Mouse (Mus musculus): ENCODE data around the gene Caln1.

Caln1 gene

GRCm38 (mm10) chr5:130394386-130394785 is 25.1 kb downstream of the Caln1 start:
- no peak for DNase-seq (ENCODE audit: low spot score)

DNA sequence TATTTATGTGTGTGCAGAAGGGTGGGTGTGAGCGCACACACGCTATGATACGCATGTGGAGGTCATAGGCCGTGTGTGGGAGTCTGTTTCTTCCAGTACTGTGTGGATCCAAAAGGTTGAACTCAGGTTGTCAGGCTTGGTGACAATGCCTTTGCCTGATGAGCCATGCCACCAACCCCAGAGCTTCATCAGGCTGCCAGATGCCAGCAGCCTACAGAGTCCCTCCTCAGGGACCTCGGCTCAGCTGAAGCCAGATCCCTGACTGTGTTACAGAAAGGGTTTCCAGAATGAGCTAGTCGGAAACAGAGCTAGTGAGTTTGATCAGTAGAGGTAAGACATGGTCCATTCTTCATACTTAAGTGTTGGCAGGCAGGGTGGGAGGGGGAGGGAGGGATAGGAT is 25.9 kb downstream of the Caln1 start:
- no peak for DNase-seq (ENCODE audit: low spot score)

- no peak for DNase-seq (ENCODE audit: low spot score)
Measured at GRCm38 (mm10) chr5:130400136-130400917, 31.1 kb downstream of the Caln1 start.

- DNase-seq (ENCODE audit: low spot score): peak; percentile 24
Measured at GRCm38 (mm10) chr5:130405201-130405600, 35.9 kb downstream of the Caln1 start.

GRCm38 (mm10) chr5:130409706-130410105 is 40.5 kb downstream of the Caln1 start:
- DNase-seq (ENCODE audit: low spot score): no peak

DNA sequence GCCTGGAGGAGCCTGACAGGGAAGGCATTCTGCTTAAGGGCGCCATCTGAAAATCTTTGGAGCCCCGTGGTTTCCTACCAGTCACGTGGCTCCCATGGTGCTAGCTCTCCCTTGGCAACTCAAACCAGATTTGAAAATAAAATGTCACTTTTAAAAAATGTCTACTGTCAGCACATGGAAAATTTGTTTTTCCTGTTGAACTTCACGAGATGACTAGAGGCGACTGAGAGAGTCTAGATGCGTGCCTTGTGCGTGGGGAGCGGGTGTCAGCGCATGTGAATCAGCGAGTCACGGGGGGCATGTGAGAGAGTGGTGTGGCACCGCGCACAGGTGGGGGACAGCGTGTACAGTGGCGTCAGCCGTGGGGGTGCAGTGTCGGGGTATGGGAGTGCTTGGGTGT is 42.3 kb downstream of the Caln1 start:
- no peak for DNase-seq (ENCODE audit: low spot score)

- DNase-seq (ENCODE audit: low spot score): no peak
Measured at GRCm38 (mm10) chr5:130447438-130447837, 78.2 kb downstream of the Caln1 start.

- DNase-seq (ENCODE audit: low spot score): no peak
Measured at GRCm38 (mm10) chr5:130448491-130448890, 79.2 kb downstream of the Caln1 start.

- DNase-seq (ENCODE audit: low spot score): no peak
Measured at GRCm38 (mm10) chr5:130448931-130449856, 79.9 kb downstream of the Caln1 start.

DNA sequence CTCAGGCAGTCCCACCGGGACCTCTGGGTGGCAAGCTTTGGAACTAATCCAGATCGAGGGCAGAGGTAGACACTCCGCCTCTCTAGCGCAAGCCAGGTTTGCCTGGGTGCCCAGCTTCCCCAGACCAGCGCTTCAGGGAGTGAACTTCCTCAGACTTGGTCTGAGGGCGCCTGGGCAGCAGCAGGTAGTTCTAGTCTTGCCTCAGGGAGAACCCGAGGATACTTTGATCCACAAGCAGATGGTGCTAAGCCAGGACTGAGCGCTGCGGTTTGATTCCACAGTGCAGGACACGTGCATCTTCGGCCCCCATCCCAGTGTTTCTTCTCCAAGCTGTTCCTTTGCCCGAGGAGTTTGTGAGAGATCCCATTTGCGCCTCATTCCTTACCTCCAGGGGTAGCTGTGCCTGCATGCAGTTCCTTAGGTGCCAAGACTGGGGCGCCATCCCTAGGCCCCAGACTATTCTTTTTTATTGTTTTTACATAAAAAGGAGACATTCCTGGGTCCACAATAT is 80.8 kb downstream of the Caln1 start:
- DNase-seq (ENCODE audit: low spot score): no peak

DNA sequence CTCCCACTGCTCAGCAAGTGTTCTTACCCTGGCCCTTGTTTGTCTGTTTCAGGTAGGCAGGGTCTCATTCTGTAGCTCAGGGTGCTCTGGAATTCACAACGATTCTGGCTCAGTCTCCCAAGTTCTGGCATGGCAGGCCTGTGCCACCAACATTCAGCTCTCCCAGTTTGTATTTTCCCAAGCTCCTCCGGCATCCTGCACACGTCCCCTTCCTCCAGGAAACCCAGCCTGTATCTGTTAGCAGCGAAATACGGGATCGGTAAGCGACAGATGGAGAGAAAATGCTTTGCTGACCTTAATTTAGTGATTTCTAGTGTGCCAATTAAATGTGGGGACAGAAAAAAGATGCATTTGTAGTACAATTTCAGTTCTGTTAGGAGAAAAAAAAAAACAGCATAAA is 88.8 kb downstream of the Caln1 start:
- DNase-seq (ENCODE audit: low spot score): no peak

DNA sequence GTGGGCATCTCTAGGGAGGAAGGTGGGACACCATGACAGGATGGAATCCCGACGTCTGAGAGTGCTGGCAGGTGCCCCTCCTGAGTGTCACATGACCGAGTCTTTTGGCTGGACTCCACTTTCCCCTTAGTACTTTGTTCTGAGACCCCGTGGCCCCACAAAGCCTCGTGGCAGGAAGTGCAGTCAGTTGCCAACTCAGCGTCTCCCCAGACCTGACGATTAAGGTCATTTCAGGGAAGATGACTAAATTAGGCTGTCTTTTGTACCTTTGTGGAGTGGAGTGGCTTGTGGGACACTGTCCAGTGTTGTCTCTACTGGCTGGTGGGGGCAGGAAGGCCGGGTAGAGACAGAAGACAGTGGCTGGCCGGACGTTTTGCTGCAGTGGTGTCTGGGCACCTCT is 103.0 kb downstream of the Caln1 start:
- DNase-seq (ENCODE audit: low spot score): no peak

DNA sequence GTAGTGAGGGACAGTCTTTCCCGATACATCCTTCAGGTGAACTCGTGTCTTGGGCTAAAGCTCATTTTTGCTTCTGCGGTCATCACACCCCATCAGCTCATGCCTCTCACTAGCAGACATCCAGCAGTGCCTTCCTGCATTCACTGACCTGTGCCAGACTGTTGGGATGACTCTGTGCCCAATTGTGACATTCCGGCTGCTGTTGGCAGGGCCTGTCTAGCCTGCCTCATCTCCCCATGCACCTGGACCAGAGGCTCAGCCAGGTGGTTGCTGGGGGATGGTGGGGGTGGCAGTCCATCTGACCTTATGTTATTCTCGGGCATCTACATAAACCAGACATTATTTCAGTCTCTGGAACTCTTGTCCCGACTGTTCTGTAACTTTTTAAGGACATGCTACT is 105.6 kb downstream of the Caln1 start:
- no peak for DNase-seq (ENCODE audit: low spot score)

DNA sequence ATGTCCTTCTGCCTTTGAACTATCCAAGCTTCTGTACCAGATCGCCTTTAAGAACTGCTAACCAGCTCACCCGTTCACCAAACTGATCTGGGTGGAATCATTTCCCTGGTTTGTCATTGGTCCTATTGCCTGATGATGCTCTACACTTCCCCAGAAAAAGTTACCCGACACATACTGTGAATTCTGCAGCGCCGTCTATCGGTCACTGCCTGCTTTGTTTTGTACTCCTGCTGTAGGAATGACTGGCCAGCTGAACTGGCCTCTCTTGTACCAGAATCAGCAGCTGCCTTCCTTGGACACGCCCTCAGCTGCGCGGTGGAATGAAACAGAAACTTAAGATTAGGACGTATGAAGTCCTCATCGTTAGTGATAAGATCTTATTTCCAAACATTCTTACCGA is 107.5 kb downstream of the Caln1 start:
- DNase-seq (ENCODE audit: low spot score): no peak

GRCm38 (mm10) chr5:130480290-130480689 is 111.0 kb downstream of the Caln1 start:
- no peak for DNase-seq (ENCODE audit: low spot score)

DNA sequence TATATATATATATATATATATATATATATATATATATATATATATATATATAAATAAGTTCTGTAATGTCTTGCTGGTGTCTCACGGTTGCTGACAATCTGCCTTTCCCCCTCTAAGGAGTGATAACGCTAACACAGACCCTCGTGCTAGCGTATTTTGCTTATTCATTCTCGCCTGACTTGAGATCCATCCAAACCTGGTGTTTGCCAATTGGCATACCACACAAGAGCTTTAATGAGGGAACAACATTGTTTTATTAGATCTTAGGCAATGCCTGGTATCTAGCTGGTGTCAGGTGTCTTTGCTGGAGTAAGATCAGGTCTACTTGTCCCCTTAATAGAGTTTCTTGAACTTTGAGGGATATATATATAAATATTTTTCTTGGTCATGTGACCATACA is 122.2 kb downstream of the Caln1 start:
- no peak for DNase-seq (ENCODE audit: low spot score)

- DNase-seq (ENCODE audit: low spot score): no peak
Measured at GRCm38 (mm10) chr5:130492305-130492704, 123.0 kb downstream of the Caln1 start.

DNA sequence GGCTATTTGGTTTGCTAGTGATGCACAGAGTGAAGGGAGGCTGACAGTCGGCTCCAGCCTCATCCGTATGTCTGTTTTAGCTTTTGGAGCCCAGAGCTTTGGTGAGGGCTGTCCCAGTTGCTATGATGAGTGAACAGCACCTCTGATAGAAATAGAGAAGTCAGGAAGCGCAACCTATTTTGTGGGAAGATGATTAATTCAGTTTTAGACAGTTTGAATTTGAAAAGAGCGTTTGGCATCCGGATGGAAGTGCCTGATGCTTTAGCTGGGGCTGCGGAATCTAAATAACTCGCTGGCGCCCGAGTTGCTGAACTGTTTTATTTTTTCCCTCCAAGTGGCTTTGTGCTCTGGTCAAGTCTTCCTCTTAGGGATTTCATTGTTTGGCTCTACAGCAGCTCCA is 133.3 kb downstream of the Caln1 start:
- no peak for DNase-seq (ENCODE audit: low spot score)

DNA sequence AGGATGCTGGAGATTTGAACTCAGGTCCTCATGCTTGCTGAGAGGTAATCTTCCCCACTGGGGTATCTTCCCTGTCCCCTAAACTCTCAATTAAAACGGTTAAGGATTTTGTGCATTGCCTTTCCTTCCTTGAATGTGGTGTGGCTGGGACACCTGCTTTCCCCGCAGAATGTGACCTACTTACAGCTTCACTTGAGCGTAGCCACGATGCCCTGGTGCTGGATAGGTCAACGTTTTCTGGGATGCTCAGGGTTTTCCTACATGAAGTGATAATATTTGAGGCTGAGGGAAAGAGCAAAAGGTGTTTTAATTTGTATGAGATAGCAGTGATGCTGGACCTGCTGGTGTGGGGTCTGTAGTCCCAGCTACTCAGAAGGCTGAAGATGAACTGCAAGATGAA is 135.6 kb downstream of the Caln1 start:
- DNase-seq (ENCODE audit: low spot score): no peak

DNA sequence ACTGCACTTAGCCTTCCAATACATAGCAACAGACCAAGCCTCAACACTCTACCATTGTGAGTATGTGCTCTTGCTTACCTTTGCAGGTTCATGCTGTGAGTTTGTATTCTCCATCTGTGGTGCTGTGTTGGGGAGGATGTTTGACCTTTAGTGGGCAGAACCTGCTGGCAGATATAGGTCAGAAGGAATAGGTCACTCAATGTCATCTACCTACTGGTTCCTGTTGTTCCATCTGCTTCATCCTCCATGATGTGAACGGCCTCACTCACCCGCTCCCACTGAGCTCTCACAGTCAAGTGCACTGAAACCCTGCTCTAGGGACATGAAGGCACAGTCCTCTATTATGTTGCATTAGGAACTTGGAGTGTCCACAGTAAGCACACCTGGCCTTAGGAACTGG is 141.3 kb downstream of the Caln1 start:
- DNase-seq (ENCODE audit: low spot score): no peak

GRCm38 (mm10) chr5:130515395-130515794 is 146.1 kb downstream of the Caln1 start:
- no peak for DNase-seq (ENCODE audit: low spot score)

GRCm38 (mm10) chr5:130520527-130520926 is 151.3 kb downstream of the Caln1 start:
- DNase-seq (ENCODE audit: low spot score): no peak

DNA sequence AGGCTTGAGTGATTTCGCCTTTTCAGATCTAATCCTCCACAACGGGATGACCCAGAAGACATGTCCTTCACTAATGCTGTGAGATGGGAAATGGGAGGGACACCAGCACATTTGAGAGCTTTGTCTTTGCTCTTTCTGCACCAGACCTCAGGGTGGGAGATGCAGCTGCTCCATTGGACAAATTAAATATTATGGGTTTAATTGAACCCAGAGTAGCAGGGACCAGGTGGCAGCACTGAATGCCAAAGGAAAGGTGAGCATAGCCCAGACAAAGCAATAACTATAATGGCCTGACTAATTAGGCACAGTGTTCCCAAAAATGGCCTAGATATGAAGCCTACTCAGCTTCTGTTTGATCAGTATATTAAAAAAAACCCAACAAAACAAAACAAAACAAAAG is 158.2 kb downstream of the Caln1 start:
- DNase-seq (ENCODE audit: low spot score): no peak

Data from urinary bladder, postnatal 14 days (tissue).